Mouse (Mus musculus) kidney, adult 2 months (tissue): ENCODE results near the gene Fam198a. TPM values are rescaled to one million over a fixed set of nuclear protein-coding genes. Genes with fewer than 3 reads are reported as not detected.
"Not testable (repeated sequence)": the region's sequence is repeated elsewhere in the genome, so short reads cannot be mapped to it uniquely, and the experiment has no call there.

Source experiments
- DNase-seq: peaks from one replicate; pipeline ENCODE4 v3.0.0; 2021
- H3K27ac ChIP-seq: fragments of 200-500 bp; 2 replicates; pipeline ENCODE4 v1.5.1; 2012; ENCODE audit warnings: low read depth, low read length, control low read depth, inconsistent platforms; ENCODE audit not compliant: insufficient read depth
- H3K27me3 ChIP-seq: fragments of 200-500 bp; replicated peaks from 2 replicates; pipeline ENCODE4 v1.6.1; 2012; ENCODE audit warnings: mild to moderate bottlenecking, moderate library complexity, low read length, inconsistent platforms; ENCODE audit not compliant: control insufficient read depth, insufficient read depth
- H3K36me3 ChIP-seq: fragments of 200-500 bp; 2 replicates; pipeline ENCODE4 v1.6.1; 2012; ENCODE audit warnings: mild to moderate bottlenecking, moderate library complexity, low read length, inconsistent platforms; ENCODE audit not compliant: control insufficient read depth, insufficient read depth
- H3K4me1 ChIP-seq: fragments of 200-500 bp; 2 replicates; pipeline ENCODE4 v1.6.1; 2011; ENCODE audit warnings: low read length; ENCODE audit not compliant: control insufficient read depth, insufficient read depth
- H3K4me3 ChIP-seq: fragments of 200-500 bp; 2 replicates; pipeline ENCODE4 v1.5.1; 2011; ENCODE audit warnings: mild to moderate bottlenecking, low read depth, low read length, control low read depth; ENCODE audit not compliant: insufficient read depth
- CTCF ChIP-seq: fragments of 200-500 bp; conservative IDR thresholded peaks from 2 replicates; pipeline ENCODE4 v1.5.1; 2011; ENCODE audit warnings: low read depth, mild to moderate bottlenecking, control low read depth, low read length, moderate library complexity, mixed read lengths; ENCODE audit not compliant: insufficient read depth, insufficient read length
- POLR2A ChIP-seq: fragments of 200-500 bp; IDR thresholded peaks from one replicate; pipeline ENCODE4 v1.6.1; 2011; ENCODE audit warnings: low read depth, low read length, control low read depth
- WGBS: fragments of 180-500 bp; shearing (Covaris S2); methylation state at CpG from one replicate; pipeline ENCODE4 v1.1.7; 2018; 5-methylcytosine and 5-hydroxymethylcytosine counted together
- polyA plus RNA-seq: library from polyadenylated mRNA; depleted of rRNA; stranded (reverse); fragments of >200 nt; gene quantifications from 2 replicates; pipeline ENCODE4 v1.2.3, GENCODE M21; 2012

The Fam198a gene
- polyA plus RNA-seq, 1 experiment = 0.25 TPM

DNA sequence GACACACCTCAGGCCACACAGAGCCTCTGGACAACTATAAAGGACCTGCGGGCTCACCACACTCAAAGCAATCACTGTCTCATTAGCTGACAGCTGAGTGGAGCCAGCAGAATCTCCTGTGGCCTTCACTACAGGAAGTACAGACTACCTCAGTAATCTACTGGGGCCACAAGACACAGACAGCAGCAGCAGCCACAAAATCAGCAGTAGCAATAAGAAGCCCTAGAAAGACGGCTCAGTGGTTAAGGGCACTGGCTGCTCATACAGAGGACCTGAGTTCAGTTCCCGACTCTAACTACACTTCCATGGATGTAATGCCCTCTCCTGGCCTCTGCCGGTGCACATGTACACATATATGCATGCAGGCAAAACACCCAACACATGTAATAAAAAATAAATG is 69.5 kb downstream of the Fam198a start:
- Histone ChIP-seq H3K4me1 (peaks cover 34% of the 10 kb centered on the region), H3K27ac (no peak overlapping the region), H3K27me3 (no peaks in the 10 kb centered on the region), H3K36me3 (no peaks in the 10 kb centered on the region), H3K4me3 (no peak overlapping the region)
- no peak for TF ChIP-seq POLR2A
- no peak for TF ChIP-seq CTCF
- DNase-seq = no peak
- 90% methylated on average over 4 of the region's 4 CpGs for WGBS

GRCm38 (mm10) chr9:122021171-122021570 is 70.4 kb downstream of the Fam198a start:
- not testable (repeated sequence) for H3K27me3 ChIP-seq, H3K36me3 ChIP-seq, H3K4me3 ChIP-seq, H3K27ac ChIP-seq, DNase-seq
- WGBS = 94% methylated on average over 4 of the region's 4 CpGs
- peaks cover 34% of the 10 kb centered on the region for H3K4me1 ChIP-seq

DNA sequence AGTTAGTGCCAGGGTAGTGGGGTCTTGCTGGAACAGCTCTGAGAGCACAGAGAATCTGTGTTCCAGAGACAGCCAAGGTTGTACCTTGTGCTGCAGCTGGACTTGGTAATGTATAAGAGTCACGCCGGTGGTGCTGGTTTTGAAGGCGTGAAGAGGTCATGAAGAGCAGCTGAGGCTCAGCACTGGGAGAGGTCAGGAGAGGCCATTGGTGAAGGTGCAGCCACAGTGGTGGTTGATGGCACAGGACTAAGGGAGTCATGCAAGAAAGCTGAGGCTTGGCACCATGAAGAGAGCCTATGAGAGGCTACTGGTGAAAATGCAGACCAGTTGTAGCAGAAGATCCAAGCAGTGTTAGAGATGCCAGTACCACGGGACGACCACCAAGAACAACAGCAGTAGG is 70.8 kb downstream of the Fam198a start:
- H3K4me1 ChIP-seq = peaks cover 36% of the 10 kb centered on the region
- TF ChIP-seq POLR2A (no peak), CTCF (no peak)
- H3K36me3 ChIP-seq = no peaks in the 10 kb centered on the region
- DNase-seq = no peak
- no peak overlapping the region for H3K4me3 ChIP-seq
- H3K27me3 ChIP-seq = no peaks in the 10 kb centered on the region
- WGBS = 83% methylated on average over 5 of the region's 5 CpGs
- H3K27ac ChIP-seq = peak overlapping the region; percentile 41; the same call in 1 of the 2 replicates

DNA sequence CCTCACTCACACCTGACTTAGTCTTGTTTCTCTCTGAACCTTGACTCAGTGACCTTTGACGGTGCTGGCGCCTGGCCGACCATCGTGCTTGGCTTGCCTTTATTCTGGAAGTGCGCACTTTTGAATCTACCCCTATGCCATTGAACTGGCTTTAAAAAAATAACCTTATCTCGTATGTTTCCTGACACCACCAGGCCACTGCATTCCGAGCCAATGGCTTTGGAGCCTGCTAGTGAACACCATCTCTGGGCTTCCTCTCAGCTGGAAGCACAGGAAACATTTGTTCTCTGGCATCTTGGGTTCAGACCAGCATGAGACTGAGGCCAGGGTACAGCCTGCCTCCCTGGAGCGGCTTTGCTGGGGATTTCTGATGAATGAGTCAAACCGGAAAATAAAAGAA is 72.0 kb downstream of the Fam198a start:
- Histone ChIP-seq H3K4me3 (no peak overlapping the region), H3K27me3 (no peaks in the 10 kb centered on the region), H3K27ac (peak overlapping the region; percentile 84), H3K36me3 (no peaks in the 10 kb centered on the region), H3K4me1 (peaks cover 40% of the 10 kb centered on the region)
- WGBS = 26% methylated on average over 9 of the region's 9 CpGs
- no peak for TF ChIP-seq POLR2A
- no peak for TF ChIP-seq CTCF
- peak; percentile 98 for DNase-seq

DNA sequence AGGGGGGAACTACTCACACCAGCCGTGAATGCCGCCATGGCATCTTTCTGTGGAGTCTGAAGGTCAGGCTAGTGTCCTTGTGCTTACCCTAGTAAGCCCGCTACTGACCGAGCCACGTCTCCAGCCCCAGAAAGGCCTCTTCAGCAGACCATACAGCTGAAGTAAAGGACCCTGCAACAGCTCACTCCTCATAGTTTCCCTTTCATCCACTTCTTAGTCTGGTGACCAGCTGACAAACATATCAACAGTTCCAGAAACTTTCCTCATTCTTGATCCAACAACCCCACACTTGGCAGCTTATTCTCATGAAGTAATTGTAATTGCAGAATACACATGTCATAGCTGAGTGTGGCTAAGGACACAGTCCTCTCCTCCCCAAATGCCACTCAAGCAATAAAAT is 73.1 kb downstream of the Fam198a start:
- peak; percentile 30 for DNase-seq
- WGBS = 54% methylated on average over 5 of the region's 5 CpGs
- TF ChIP-seq CTCF (no peak), POLR2A (no peak)
- Histone ChIP-seq H3K4me1 (peaks cover 45% of the 10 kb centered on the region), H3K36me3 (no peaks in the 10 kb centered on the region), H3K27ac (peak overlapping the region; percentile 84; the same call in 1 of the 2 replicates), H3K4me3 (no peak overlapping the region), H3K27me3 (no peaks in the 10 kb centered on the region)

DNA sequence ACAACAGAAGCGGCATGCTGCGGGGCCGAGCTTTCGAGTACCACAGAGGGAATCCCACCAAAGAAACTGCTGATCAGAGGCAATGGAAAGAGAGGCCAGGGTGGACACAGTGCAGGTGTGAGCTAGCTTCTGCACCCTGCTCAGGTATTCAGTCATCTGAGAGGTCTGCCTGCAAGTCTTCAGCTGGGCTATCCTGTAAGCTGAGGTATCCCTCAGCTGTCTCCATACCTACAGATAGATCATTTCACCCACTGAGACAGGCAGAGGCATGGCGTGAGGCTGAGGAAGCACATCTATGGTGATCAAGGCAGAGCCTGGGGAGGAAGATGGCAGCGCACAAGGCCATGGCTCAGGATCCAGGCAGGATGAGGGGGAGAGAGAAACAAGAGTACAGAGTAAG is 73.6 kb downstream of the Fam198a start:
- TF ChIP-seq POLR2A = no peak
- WGBS = 92% methylated on average over 6 of the region's 6 CpGs
- Histone ChIP-seq H3K27ac (no peak overlapping the region), H3K36me3 (no peaks in the 10 kb centered on the region), H3K4me3 (no peak overlapping the region), H3K4me1 (peaks cover 45% of the 10 kb centered on the region), H3K27me3 (no peaks in the 10 kb centered on the region)
- no peak for DNase-seq

GRCm38 (mm10) chr9:122025855-122026590 is 75.2 kb downstream of the Fam198a start:
- peak overlapping the region; percentile 10; the same call in 1 of the 2 replicates for H3K27ac ChIP-seq
- H3K36me3 ChIP-seq = no peaks in the 10 kb centered on the region
- H3K27me3 ChIP-seq = no peaks in the 10 kb centered on the region
- H3K4me3 ChIP-seq = no peak overlapping the region
- 58% methylated on average over 7 of the region's 7 CpGs for WGBS
- no peak for DNase-seq
- no peak for TF ChIP-seq POLR2A
- TF ChIP-seq CTCF = no peak
- peaks cover 42% of the 10 kb centered on the region for H3K4me1 ChIP-seq
